Mouse (Mus musculus) Muller cell, postnatal 12 days (primary cell): ENCODE data around the gene Smpd1.

ENCODE experiments used
- DNase-seq: peaks from one replicate; pipeline ENCODE4 v3.0.0-alpha.2; 2015; ENCODE audit errors: inconsistent ontology term

The Smpd1 gene

GRCm38 (mm10) chr7:105554212-105554942 is at the start of gene Smpd1:
Smpd1 (plus strand) TSS chr7:105554360.
- DNase-seq, result peak; percentile 93

- no peak for DNase-seq
Measured at GRCm38 (mm10) chr7:105507257-105507656, 46.9 kb upstream of the Smpd1 start.

- DNase-seq, result no peak
Measured at GRCm38 (mm10) chr7:105510143-105510542, 44.0 kb upstream of the Smpd1 start.

GRCm38 (mm10) chr7:105513845-105514291 is 40.3 kb upstream of the Smpd1 start:
- DNase-seq, result no peak

GRCm38 (mm10) chr7:105514561-105514960 is 39.6 kb upstream of the Smpd1 start:
- DNase-seq, result no peak

GRCm38 (mm10) chr7:105515178-105515577 is 39.0 kb upstream of the Smpd1 start:
- peak; percentile 27 for DNase-seq

- no peak for DNase-seq
Measured at GRCm38 (mm10) chr7:105516669-105517360, 37.3 kb upstream of the Smpd1 start.

- DNase-seq, result peak; percentile 84
Measured at GRCm38 (mm10) chr7:105519336-105519735, 34.8 kb upstream of the Smpd1 start.

GRCm38 (mm10) chr7:105519771-105520170 is 34.4 kb upstream of the Smpd1 start:
- DNase-seq, result peak; percentile 51

- peak; percentile 43 for DNase-seq
Measured at GRCm38 (mm10) chr7:105520201-105520600, 34.0 kb upstream of the Smpd1 start.

GRCm38 (mm10) chr7:105524222-105524621 is 29.9 kb upstream of the Smpd1 start:
- DNase-seq, result no peak

GRCm38 (mm10) chr7:105527306-105527937 is 26.7 kb upstream of the Smpd1 start:
- peak; percentile 26 for DNase-seq

- DNase-seq, result no peak
Measured at GRCm38 (mm10) chr7:105528094-105528493, 26.1 kb upstream of the Smpd1 start.

- DNase-seq, result no peak
Measured at GRCm38 (mm10) chr7:105534162-105534561, 20.0 kb upstream of the Smpd1 start.

- no peak for DNase-seq
Measured at GRCm38 (mm10) chr7:105545986-105546385, 8.2 kb upstream of the Smpd1 start.

GRCm38 (mm10) chr7:105547970-105548369 is 6.2 kb upstream of the Smpd1 start:
- no peak for DNase-seq

- peak; percentile 49 for DNase-seq
Measured at GRCm38 (mm10) chr7:105549035-105549434, 5.1 kb upstream of the Smpd1 start.

- DNase-seq, result no peak
Measured at GRCm38 (mm10) chr7:105553456-105554211, 526 bp upstream of the Smpd1 start.

- DNase-seq, result no peak
Measured at GRCm38 (mm10) chr7:105555571-105555970, 1.4 kb downstream of the Smpd1 start.

- DNase-seq, result no peak
Measured at GRCm38 (mm10) chr7:105556406-105556805, 2.2 kb downstream of the Smpd1 start.

GRCm38 (mm10) chr7:105557671-105558070 is 3.5 kb downstream of the Smpd1 start:
- DNase-seq, result no peak

GRCm38 (mm10) chr7:105559016-105559415 is 4.9 kb downstream of the Smpd1 start:
- DNase-seq, result no peak
